Mouse (Mus musculus): ENCODE measurements around the gene Cc2d2b. TPM values are rescaled to one million over a fixed set of nuclear protein-coding genes. Genes with fewer than 3 reads are reported as not detected.

Gene Cc2d2b
- total RNA-seq, 4 experiments from 2014 or later: 0.53 to 1.1 (median 0.74) TPM

GRCm38 (mm10) chr19:40754311-40754710 lies 5.8 kb downstream of the Cc2d2b start:
- DNase-seq (ENCODE audit: low spot score in 2 of 2): no peak

DNA sequence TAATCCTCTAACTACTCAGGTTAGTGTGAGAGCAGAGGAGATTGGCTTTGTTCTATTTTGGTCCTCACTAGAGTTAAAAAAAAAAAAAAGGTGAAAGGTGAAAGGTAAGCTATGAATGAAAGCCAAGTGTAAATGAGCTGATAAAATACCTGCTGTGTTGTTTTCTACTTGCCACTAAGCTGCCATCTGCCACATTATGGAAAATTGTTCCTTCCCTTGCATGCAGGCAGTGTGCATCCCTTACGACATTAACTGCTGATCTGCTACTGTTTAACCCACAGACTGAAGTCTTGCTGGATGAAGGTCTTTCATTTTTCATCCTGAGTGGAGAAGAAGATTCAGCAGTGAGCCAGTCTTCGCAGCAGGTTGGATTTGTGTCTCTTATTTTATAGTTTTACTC lies 11.5 kb downstream of the Cc2d2b start:
- no peak for DNase-seq (ENCODE audit: low spot score in 2 of 2)

DNA sequence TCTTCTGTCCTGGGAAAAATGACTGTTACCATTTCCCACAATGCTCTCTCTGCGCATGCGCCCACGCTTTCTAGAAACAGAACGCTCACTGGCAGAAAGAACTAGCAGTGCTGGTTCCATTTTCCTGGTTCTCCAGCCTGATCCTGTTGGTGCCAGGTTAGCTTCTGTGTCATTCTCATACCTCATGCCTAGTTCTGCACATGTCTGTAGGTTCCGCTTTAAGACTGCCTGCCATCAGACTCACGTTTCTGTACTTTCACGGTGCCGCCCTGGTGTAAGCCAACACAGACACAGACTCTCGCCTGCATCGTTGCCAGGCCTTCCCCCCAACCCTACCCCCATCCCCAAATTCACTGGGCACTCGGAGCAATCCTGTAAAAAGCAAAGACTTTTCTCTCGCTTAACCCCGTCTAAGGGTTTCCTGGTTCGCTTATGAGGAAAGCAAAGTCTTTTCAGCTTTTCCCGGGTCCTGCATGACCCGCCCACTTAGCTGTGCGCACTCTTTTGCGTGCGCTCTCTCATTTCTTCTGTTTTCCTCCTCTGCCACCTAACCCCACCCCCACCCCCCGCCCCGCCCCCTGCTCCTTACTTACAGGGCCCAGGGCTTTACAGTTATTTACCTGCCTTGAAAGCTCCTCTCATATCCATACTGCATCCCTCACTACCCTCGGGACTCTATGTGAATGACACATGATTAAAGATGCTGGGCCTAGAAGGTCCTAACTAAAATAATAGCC lies 13.6 kb downstream of the Cc2d2b start:
- DNase-seq (ENCODE audit: low spot score in 2 of 2): peak in 1 of 2 experiments; percentile 39

- no peak for DNase-seq (ENCODE audit: low spot score in 2 of 2)
Measured at GRCm38 (mm10) chr19:40767189-40767588, 18.6 kb downstream of the Cc2d2b start.

DNA sequence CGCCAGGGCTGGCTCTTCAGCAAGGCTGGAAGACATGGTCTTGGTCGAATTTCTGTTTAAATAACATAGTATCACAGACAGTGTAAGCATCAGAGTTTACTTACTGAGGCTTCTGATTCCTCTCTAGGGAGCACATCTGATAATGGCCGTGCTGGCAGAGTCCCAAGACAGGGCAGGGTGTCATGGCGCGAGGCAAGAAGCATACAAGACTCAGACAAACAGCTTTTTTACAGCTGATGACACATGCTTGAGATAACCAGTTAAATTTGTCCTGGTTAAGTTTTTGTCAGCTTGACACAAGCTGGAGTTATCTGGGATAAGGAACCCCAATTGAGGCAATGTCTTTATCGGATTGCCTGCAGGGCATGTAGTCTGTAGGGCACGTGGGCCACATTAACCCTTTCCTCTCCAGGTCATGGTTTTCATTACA lies 20.8 kb downstream of the Cc2d2b start:
- DNase-seq (ENCODE audit: low spot score in 2 of 2): no peak

DNA sequence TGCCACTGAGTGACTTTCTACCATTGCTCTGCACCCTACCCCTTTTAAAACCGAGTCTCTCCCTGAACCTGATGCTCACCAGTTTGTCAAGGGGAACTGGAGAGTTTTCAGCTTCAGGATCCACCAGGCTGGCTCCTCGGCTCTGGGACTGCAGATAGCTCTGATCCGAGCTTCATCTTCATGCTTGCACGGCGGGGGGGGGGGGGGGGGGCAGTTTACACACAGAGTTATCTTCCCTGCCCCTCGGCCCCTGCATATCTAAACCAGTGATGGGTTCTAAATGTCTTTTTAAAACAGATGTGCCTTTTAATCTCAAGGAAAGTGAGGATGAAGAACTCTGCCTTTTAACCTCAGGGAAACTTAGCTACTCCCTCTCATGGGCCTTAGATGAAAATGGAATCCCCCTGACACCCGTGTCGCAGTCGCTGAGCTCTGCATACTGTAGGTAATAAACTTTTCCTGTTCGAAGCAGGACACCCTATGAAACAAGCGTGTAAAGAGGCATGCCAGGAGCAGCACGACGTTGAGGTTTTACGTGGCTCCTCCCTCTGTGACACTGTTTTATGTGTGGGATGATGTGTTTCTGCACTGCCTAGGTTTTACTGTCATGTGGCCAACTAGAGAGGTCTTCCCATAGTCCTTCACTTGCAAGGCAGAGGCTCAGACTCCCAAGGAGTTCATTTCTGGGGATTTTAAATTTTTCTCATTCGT lies 39.6 kb downstream of the Cc2d2b start:
- no peak for DNase-seq (ENCODE audit: low spot score in 2 of 2)

DNA sequence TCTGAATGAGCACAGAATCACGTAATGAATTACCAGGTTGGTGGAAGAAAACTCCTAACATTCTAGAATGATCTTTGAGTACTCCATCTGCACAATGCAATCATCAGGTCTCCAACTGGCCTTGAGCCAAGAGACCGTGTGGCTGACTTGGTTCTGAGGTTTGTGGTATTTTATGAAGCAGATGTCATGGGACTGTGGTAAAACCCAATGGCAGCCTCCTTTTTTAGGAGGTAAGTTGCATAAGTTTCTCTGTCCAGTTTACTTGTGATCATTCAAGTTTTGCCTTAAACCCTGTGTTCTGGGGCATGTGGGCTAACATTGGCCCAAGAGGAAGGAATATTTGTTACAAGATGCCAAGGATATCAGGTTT lies 40.1 kb downstream of the Cc2d2b start:
- DNase-seq (ENCODE audit: low spot score in 2 of 2): no peak

DNA sequence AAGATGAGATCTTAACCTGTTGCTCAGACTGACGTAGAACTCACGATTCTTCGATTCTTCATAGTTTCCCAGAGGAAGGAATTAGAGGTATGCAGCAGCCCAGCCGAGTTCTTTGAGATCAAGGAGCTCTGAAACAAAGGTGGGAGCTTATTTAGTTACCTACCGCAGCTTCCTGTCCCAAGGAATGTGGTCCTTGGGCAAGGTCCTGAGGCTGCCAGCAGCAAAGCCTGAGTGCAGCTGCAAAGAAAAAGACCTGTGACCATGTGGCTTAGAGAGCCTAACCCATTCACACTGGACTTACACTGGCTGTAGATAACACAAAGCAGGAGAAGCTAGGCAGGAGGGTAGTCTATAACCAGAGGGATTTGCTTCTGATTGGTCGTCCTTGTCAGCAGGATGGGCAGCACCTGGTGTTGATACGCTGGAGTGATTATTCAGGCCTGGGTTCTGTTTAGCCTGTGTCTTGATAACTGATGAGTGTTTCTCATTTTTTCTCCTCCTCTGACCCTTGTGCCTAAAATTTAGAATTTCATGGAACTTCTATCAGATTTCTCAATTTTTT lies 56.7 kb downstream of the Cc2d2b start:
- DNase-seq (ENCODE audit: low spot score in 2 of 2): no peak

DNA sequence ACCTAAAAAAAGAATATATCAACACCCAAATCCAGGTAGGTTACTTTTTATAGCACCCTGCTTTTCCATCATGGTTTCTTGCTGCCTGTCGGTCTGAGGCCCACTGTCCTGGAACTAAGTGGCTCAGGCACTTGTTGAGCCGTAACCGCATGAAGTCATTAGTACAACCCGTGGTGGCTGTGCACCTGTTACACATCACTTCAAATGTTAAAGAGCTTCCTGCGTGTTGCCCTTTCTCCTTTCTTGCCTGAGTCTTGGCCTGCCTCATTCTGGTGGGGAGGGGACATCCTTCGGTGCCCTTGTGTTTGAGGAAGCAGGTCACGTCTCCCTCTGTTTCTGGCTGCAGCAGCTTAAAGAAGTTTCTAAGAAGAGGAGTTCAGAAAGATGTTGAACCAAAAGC lies 61.3 kb downstream of the Cc2d2b start:
- no peak for DNase-seq (ENCODE audit: low spot score in 2 of 2)

DNA sequence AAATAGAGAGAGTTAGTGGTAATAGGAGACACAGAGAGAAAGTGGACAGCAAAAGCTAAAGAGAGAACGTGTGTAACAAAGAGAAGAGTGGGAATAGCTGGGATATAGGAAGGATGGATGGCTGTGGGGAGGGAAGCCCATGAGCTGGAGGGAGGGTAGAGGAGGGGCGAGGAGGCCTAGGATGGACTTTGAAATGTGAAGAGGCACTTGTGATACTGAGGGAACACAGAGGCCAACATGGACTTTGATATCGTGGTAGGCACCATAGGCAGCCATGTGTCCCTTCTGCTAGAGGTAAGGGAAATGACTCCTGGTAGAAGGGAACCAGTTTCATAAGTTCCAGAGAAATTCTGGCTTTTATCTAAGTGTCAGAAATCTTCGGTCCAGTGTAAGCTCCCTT lies 63.3 kb downstream of the Cc2d2b start:
- no peak for DNase-seq (ENCODE audit: low spot score in 2 of 2)

GRCm38 (mm10) chr19:40812778-40813177 lies 64.2 kb downstream of the Cc2d2b start:
- no peak for DNase-seq (ENCODE audit: low spot score in 2 of 2)

- DNase-seq (ENCODE audit: low spot score in 2 of 2): no peak
Measured at GRCm38 (mm10) chr19:40813385-40813784, 64.8 kb downstream of the Cc2d2b start.

DNA sequence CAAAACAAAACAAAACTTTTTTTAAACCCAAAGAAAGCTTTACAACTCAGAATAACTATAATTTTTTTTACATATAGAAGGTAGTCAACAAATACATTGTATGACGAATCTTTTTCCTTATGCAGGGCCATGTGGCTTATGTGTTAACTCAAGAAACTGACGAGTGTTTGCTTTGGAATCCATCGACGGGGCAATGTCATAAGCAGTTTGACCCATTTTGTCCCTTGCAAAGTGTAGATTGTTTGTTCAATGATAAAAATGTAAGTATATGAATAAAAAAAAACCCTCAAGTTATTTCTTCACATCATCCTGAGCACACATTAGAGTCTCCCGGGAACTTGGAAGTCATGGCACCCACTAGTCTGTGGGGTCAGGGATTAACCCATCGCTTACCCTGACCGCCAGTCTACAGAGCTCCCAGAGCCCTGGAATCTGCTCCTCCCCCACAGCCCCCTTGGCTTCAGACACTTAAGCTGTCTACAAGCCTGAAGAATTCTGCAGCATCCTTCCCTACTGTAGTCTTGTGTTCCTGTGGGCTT lies 67.2 kb downstream of the Cc2d2b start:
- DNase-seq (ENCODE audit: low spot score in 2 of 2): no peak

- no peak for DNase-seq (ENCODE audit: low spot score in 2 of 2)
Measured at GRCm38 (mm10) chr19:40817901-40818532, 69.5 kb downstream of the Cc2d2b start.

GRCm38 (mm10) chr19:40818764-40819163 lies 70.2 kb downstream of the Cc2d2b start:
- no peak for DNase-seq (ENCODE audit: low spot score in 2 of 2)

DNA sequence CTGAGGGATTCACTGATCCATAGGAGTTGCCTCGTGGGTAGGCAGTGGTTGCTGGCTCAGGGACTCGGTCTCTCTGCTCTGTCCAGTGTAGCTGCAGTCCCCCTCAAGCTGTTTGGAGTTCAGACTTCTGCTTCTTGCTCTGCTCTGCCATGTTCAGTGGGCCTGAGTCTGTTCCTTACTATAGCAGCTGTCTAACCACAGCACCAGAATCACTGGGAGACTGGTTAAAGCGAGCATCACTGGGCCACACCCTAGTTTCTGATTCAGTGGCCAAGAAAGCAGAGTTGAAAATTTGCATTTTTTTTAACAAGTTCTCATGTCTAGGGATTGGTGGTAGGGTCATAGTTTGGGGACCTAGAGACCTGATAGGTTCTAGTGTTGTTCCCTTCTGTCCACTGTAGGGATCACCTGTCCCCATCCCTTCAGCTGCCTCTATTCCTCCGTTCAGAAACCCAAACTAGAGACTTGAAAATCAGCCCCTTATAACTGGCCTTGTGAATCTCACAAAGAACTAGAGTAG lies 72.8 kb downstream of the Cc2d2b start:
- no peak for DNase-seq (ENCODE audit: low spot score in 2 of 2)

- DNase-seq (ENCODE audit: low spot score in 2 of 2): no peak
Measured at GRCm38 (mm10) chr19:40825636-40826035, 77.1 kb downstream of the Cc2d2b start.

- DNase-seq (ENCODE audit: low spot score in 2 of 2): no peak
Measured at GRCm38 (mm10) chr19:40826735-40827134, 78.2 kb downstream of the Cc2d2b start.

- no peak for DNase-seq (ENCODE audit: low spot score in 2 of 2)
Measured at GRCm38 (mm10) chr19:40830198-40830597, 81.6 kb downstream of the Cc2d2b start.

DNA sequence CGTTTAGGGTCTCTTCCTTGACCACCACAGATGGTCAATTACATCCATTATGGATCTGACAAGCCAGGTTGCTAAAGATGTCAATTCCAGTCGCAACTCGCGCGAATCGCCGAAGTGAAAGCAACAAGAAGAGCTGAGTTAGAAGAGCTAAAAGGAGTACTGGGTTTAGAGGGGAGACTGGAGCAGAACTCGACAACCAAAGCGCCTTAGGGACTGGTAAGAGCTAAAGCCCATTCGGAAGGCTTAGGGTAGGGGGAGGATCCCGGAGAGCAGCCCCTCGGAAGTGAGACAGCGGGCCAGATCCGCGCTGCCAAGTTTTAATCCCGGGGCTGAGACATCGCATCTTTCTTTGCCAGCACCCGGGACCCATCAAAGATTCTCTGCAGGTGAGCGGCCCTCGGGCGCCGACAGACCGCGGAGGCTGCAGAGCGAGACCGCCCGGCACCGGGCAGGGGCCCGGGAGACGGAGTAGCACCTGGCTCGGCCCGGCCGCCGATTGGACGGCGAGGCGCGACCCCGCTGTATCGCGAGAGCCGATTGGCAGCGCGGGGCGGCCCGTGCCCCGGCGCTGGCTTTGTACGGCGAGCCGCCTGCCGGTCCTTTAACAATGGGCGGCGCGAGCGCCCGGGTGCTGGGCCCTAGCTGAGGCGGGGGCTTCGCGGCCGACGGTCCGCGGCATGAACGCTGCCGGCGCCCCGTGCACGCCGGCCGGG lies 82.3 kb downstream of the Cc2d2b start, which contains the start of gene Ccnj:
Gene Ccnj (plus strand): TSS at position 577 of the 713 bp plus-strand sequence.
- DNase-seq (ENCODE audit: low spot score in 2 of 2): peak; percentile 88 to 92

All from left cerebral cortex, adult 8-10 months (tissue).